Mouse (Mus musculus): ENCODE measurements at regions not wholly inside any gene's neighbourhood (a gene's known extent, or its start where the extent isn't known, plus 50 kb on each side); places are given as distances from the start of the nearest gene placed in this dataset.

DNA sequence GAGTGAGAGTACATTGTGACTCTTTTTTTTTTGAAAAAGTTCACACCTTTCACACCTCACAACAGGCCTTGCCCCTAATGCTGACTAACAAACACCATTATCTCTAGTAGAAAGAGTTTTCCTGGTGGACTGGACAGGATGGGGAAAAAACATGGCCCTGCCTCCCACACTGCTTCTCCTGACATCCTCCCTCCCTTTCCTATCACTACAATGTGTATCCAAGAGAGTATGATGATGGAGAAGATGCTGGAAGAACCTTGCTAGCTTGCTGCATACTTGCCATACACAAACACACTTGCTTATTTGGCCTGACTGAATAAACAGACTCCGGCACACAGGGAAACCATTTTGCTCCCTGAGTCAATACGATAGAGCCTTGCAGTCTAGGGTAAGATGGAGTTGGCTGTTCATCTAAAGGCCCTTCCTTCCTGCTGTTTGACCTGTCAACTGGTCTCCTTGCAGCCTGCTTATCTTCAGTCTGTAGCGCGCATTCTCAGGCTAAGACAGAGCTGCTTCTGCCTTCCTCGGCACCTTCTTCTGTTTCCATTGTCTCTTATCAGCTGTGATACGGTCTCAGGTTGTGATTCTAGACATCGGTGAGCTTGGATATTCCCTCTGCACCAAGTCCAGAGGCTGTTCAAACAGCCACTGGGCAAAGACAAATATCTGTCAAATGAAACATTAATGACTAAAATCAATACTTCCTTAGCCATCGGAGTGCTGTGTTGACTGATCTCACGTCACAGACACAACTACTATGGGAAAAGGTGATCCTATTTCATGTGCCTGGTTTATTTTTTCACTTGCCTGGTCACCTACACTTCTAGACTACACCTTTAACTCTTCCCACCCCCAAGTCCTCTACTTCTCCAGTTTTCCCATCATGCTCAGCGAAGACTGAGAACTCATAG is 181.2 kb downstream of the Npr3 start:
- in situ Hi-C loops (cut with MboI; ENCODE audit: low pct_unique_long_range_greater_than_20kb in 1 of 2, low sequenced_read_pairs in 2 of 2, unreplicated experiment in 1 of 2) = no loop called here

DNA sequence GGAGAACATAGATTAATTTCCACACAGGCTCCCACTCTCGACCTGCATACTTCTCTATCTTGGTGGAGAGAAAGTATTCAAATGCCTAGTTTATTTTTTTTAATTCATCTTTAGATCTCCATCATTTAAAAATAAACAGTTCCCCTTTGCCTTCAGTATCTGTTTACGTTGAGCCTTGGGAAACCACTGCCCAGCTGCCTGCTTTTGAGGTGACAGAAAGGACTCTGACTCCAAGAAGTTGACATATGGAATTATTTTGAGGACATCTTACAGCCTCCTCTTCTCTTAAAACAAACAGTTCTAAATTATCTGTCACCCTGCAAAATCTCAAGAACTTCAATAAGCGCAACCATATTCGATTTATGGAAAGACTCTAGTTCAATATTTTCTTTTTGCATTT is 186.4 kb downstream of the Npr3 start:
- in situ Hi-C loops (cut with MboI; ENCODE audit: low pct_unique_long_range_greater_than_20kb in 1 of 2, low sequenced_read_pairs in 2 of 2, unreplicated experiment in 1 of 2) = no loop called here

DNA sequence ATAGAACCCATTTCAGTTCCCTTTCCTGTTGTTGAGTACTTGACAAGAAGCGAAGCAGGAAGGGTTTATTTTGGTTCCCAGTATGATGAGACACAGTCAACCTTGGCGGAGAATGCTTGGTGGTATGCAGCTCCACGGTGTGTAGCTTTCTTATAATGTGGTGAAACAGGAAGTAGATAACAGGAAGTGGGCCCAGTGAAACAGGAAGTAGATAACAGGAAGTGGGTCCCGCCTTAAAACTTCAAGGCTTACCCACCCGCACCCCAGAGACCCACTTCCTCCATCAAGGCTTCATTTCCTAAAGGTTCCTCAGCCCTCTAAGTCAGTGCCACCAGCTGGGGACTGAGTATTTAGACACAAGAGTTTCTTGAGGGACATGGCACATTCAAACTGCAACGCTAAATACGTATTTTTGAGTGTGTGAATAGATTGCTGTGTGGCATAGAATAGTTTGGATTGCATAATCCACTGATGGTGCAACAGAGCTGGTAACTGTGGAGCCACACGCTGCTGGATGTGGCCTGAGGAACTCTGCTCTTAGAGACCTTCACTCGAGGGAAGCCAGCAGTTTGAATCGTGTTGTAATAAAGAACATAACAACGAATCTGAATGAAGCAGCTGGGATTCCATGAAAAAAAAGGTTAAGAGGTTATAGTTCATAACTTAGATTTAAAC is 190.8 kb downstream of the Npr3 start:
- in situ Hi-C loops (cut with MboI; ENCODE audit: low pct_unique_long_range_greater_than_20kb in 1 of 2, low sequenced_read_pairs in 2 of 2, unreplicated experiment in 1 of 2) = no loop called here

DNA sequence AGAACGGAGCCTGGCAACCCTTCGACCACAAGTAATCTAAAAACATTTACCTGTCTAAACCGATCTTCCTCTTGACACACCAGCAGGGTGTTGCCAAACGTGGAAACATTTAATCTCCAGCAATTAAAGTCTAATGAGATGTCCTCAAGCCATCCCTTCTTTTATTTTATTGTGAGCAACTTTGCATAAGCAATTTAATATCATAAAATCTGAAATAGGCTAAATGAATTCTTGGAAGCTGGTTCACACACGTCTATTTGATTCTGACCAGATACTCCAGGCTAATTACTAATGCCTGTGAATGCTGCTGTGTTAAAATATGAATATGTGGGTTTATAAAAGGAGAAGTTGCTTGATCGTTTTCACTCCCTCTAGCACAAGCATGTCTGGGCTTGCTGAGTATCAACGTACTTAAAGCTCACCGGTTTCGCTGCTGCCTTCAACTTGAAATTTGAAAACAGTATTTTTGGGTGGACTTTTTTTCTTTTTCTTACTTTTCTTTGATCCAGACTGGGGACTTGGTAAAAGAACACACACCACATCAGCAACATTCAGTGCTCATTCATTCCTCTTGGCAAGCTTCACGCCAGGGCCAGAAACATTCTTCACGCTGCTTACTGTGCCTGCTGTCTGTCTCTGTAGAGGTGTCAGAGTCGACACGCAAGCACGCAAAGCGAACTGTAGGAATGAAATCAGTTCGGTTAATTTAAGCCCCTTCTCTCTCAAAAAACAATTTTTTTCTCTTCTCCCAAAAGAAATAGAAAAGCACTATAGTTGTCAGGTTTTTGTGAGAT is 194.4 kb downstream of the Npr3 start:
- in situ Hi-C loops (cut with MboI; ENCODE audit: low pct_unique_long_range_greater_than_20kb in 1 of 2, low sequenced_read_pairs in 2 of 2, unreplicated experiment in 1 of 2) = no loop called here

DNA sequence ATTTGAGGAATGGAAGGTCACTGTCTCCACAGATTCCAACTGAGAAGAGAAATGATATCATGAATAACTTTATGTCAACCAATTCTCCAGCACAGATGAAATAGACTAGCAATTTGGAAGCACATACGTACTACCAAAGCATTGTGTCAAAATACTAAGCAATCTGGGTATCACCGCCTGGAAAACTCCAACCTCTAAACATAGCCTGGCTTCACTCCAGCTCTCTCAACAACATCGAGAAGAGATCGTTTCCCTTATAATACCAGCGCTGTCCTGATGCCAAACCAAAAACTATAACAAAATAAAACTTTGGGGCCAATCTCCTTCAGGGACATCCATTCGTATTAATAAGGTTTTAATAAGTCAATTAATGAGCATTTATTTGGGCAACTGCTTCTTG is 205.8 kb downstream of the Npr3 start:
- in situ Hi-C loops (cut with MboI; ENCODE audit: low pct_unique_long_range_greater_than_20kb in 1 of 2, low sequenced_read_pairs in 2 of 2, unreplicated experiment in 1 of 2) = no loop called here

DNA sequence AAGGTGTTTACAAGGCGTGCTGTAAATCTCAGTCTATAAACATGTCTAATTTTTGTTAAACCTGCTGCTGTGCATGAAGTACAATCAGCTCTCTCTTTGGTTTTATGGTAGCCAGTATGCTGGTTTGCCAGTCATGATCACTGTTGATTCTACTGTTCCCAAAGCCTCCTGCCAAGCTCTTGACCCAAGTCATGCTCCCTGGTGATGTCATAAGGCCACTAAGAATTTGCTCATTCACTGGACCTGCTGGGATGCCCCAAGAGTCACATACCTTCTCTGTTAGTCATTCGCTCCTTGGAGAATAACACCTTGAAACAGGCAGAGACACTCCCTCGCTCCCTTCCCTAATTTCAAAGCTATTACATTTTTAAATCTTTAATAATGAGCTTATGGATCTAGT is 207.2 kb downstream of the Npr3 start:
- in situ Hi-C loops (cut with MboI; ENCODE audit: low pct_unique_long_range_greater_than_20kb in 1 of 2, low sequenced_read_pairs in 2 of 2, unreplicated experiment in 1 of 2) = no loop called here

DNA sequence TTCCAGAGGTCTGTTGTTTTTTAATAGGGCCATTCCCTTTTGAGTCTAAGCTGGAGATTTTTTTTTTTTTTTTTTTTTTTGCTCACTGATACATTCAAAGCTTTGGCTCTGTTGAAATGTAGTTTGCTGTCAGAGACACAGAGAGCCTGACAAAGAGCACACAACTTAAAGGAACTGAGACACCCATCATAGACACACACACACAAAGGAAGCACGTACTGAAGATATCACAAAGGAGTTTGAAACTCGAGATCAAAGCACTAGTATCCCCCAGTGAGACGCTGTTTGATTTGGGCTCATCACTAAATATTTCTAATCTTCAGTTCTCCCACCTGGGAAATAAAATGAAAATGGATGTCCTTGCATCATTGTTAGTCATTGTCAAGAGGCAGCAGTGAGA is 210.0 kb downstream of the Npr3 start:
- in situ Hi-C loops (cut with MboI; ENCODE audit: low pct_unique_long_range_greater_than_20kb in 1 of 2, low sequenced_read_pairs in 2 of 2, unreplicated experiment in 1 of 2) = no loop called here

DNA sequence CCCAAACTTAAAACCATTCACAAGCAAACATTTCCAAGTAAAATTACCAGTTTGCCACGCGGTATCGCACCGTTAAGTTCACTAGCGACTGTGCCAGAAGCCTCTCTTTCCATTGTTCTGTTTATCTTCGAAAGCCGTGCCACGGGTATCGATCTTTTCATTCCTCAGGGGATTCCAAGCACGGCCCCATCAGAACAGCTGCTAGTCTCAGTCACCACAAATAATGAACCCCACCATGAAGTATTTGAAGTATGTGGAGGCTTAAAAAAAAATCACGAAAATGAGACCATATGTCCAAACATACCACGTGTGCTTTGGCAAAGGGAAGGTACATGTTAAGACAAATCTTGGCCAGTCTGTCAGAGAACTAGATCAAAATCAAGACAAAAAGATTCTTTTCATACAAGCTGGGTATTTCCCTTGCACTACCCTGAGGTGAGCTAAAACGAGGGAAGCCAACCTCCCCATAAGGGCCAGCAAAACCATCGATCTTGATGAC is 213.3 kb downstream of the Npr3 start:
- in situ Hi-C loops (cut with MboI; ENCODE audit: low pct_unique_long_range_greater_than_20kb in 1 of 2, low sequenced_read_pairs in 2 of 2, unreplicated experiment in 1 of 2) = no loop called here

DNA sequence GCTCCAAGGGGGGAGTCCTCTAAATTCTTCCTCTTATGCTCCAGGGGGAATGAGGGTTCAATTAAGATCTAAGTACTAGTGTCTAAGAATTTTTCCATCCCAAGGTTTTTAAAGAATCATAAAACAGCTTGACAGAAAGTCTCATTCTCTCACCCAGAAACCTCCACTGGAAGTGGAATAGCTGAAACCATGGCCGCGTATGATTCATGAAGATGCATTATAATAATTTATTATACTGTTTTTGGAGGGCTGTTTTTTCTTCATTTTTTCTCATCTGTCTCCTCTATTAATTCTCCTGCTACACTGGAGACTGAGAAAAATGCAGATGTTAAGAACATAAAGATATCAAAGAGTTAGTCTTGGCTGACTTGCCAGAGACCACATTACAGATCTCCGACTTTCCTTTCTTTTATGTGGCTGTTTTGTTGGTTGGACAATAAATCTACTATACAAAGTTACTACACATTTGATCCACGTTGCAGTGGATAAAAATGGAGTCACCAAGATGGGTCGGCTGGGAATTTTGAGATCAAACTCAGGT is 242.2 kb downstream of the Npr3 start:
- in situ Hi-C loops (cut with MboI; ENCODE audit: low pct_unique_long_range_greater_than_20kb in 1 of 2, low sequenced_read_pairs in 2 of 2, unreplicated experiment in 1 of 2) = no loop called here

DNA sequence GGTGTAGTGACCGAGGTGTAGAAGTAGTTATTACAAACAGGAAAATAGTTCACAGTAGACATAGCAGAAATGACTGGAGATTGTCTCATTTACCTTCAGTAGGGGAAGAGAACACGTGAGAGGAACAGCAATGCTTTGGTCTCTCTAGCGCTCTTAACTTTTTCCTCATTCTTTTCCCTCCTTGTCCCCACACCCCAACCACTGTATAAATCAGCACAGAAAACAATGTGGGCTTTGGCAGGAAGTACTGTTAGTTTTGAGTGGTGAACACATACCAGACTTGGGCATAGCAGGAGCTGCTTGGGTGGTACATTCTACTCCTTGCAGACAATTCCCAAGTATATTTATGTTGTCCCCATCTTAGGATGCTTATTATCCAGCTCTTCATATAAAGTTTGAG is 251.9 kb downstream of the Npr3 start:
- in situ Hi-C loops (cut with MboI; ENCODE audit: low pct_unique_long_range_greater_than_20kb in 1 of 2, low sequenced_read_pairs in 2 of 2, unreplicated experiment in 1 of 2) = no loop called here

DNA sequence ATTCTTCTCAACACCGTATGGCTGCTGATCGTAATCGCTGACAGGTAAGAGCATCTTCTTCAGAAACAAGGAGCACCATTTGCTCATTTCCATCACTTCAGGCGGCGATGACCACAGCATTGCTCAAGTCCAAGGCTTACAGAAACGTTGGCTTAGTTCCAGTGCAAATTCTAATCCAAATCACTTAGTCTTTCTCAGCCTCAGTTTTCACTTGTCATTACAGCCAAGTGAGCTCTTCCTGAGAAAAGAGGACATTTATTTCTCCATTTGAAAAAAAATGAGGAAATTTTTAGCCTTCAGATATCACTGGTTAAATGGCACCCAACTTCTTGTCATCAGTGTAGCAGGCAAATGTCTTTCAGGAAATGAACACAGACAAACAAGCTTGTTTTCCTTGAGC is 246.8 kb upstream of the Tars start:
- in situ Hi-C loops (cut with MboI; ENCODE audit: low pct_unique_long_range_greater_than_20kb in 1 of 2, low sequenced_read_pairs in 2 of 2, unreplicated experiment in 1 of 2) = no loop called here

DNA sequence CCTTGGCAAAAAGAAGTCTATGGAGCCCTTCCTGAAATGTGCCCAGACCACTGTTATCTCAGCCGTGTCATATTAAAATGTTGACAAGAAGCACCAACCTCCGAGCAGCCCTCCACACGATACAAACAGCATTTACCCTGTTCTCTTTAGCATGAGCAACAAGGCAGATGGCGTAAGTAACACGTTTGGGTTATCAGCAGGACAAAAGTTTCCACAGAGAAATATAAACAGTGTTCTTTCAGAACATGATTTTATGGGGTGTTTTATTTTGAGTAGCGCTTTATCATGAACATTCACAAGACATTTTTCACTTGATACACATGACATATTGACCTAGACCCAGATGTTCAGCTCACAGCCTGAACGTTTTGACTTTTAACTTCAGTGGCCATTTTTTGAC is 245.3 kb upstream of the Tars start:
- in situ Hi-C loops (cut with MboI; ENCODE audit: low pct_unique_long_range_greater_than_20kb in 1 of 2, low sequenced_read_pairs in 2 of 2, unreplicated experiment in 1 of 2) = no loop called here

DNA sequence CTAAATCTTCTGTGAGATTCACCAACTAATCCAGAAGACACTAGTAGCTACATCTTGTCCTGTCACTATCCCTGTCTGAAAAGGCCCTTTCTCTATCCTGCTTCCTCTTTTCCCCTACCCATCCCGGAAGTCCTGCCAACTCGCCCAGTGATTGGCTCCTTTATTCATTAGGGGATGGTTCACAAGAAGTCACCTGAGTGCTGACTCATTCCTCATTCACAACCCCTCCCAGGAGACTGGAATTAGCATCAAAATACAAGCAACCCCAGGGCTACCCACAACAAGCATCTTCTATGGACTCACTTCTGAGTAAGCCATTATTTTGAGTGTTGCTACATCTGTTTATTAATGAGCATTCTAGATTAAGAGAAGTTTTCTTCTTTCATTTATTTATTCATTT is 231.2 kb upstream of the Tars start:
- in situ Hi-C loops (cut with MboI; ENCODE audit: low pct_unique_long_range_greater_than_20kb in 1 of 2, low sequenced_read_pairs in 2 of 2, unreplicated experiment in 1 of 2) = no loop called here

DNA sequence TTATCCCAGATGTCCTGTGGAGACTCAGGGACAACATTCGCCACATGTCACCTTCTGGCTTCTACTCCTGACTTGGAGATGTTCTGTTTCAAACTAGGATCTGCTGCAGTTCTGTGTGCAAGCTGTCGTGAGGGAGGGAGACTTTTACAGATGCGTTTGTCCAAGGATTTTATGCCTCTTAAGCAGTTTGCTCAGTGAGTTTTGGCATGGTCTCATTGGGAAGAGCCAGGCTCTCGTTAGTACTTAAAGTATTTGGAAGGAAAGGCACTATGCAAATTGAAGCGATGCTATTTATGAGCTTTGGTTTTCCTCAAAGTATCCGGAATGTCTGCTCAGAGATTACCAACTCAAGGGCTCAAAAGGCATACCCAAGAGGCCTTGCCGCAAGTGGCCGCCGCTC is 227.0 kb upstream of the Tars start:
- in situ Hi-C loops (cut with MboI; ENCODE audit: low pct_unique_long_range_greater_than_20kb in 1 of 2, low sequenced_read_pairs in 2 of 2, unreplicated experiment in 1 of 2) = no loop called here

DNA sequence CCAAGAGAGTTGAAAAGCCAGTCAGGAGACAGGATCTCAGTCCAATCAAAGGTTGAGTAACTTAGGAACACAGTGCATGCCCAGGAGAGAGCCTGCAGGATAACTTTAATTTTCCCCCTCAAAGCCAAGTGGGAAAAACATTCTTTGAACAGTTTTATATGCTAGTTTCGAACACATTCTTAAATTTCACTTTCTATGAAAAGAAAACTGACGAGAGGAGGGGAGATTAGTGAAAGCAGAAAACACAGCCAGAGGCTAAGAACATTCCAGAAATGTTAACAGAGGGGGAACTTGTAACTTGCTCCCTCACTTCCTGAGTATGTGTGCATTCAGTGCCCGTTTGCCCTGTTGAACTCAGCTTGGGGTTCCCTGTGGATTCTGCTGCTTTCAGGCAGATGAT is 213.0 kb upstream of the Tars start:
- in situ Hi-C loops (cut with MboI; ENCODE audit: low pct_unique_long_range_greater_than_20kb in 1 of 2, low sequenced_read_pairs in 2 of 2, unreplicated experiment in 1 of 2) = no loop called here

DNA sequence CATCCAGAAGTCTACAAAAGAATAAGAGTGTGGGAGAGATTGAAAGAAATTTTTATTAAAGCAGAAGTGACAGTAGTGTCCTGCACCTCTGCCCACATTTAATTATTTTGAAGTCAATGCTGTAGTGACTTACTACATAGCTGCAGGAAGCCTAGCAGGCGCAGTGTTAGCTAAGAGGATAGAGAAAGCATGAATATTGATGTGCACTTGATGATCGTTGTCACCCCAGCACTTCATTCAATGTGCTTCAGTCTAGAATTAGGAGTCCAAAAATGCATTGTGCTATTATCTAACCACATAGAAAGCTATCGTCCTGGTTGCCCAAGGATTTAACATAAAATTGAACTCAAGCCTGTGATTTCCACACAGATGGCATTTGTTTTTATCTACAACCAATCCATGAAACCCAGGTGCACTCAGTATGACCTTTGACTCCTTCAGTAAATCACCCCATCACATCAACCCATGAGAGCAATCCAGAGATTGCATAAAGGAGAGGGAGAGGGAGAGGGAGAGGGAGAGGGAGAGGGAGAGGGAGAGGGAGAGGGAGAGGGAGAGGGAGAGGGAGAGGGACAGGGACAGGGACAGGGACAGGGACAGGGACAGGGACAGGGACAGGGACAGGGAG is 210.7 kb upstream of the Tars start:
- in situ Hi-C loops (cut with MboI; ENCODE audit: low pct_unique_long_range_greater_than_20kb in 1 of 2, low sequenced_read_pairs in 2 of 2, unreplicated experiment in 1 of 2) = no loop called here

DNA sequence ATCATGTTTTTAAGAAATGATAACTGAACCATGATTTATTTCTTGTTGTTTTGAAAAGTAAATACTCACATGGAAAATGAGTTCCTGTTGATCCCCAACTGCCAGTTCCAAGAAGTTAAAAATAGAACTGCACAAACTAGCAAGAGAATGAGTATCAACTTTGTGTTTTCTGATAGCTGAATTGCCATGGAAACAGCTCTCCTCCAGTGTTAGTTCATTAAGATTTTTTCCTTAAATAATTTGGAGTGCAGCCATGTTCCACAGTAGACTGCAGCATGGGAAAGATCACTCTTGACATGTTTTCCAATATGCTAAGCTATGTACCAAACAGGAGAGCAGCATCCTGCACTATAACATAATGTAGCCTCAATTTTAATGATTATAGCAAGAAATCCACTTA is 208.0 kb upstream of the Tars start:
- in situ Hi-C loops (cut with MboI; ENCODE audit: low pct_unique_long_range_greater_than_20kb in 1 of 2, low sequenced_read_pairs in 2 of 2, unreplicated experiment in 1 of 2) = no loop called here

DNA sequence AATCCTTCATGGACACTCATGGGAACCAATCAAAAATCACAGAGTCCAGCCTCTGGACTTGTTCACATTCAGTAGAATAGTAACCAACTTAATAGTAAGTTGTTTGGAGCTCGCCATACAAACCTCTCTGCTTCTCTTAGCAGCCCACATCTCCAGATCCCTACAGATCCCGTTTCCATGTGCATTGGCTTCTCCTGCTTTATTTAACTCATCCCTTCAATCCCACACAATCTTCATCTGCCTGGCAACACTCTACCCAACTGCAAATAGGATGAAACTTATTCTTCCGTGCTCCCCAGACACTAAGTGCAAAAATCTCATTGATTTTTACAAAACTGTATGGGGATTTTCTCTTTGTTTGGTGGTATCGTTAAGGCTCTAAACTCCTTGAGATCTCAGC is 206.2 kb upstream of the Tars start:
- in situ Hi-C loops (cut with MboI; ENCODE audit: low pct_unique_long_range_greater_than_20kb in 1 of 2, low sequenced_read_pairs in 2 of 2, unreplicated experiment in 1 of 2) = no loop called here

Data from mouse embryonic stem cell (cell line).